Mouse (Mus musculus) kidney, embryonic 14.5 days (tissue): ENCODE results near the gene Phkg2. TPM values are rescaled to one million over a fixed set of nuclear protein-coding genes. Genes with fewer than 3 reads are reported as not detected.
A peak's percentile ranks its signal among the peaks of the same experiment; 100 is the strongest.

Experiments
- ATAC-seq: fragments of 200-750 bp; cut with Nextera tagmentation; 2 replicates; pipeline ENCODE4 v1.8.0; 2017; ENCODE audit warnings: moderate number of reproducible peaks, mild to moderate bottlenecking, moderate TSS enrichment, moderate library complexity; ENCODE audit not compliant: low FRiP score, low TSS enrichment
- H3K27ac ChIP-seq: fragments of 300-500 bp; sonication (generic); 2 replicates; pipeline ENCODE4 v1.5.1; 2014; ENCODE audit warnings: low read depth, mild to moderate bottlenecking, low read length, moderate library complexity, mixed read lengths
- H3K27me3 ChIP-seq: fragments of 300-500 bp; sonication (generic); 2 replicates; pipeline ENCODE4 v1.6.1; 2014; ENCODE audit warnings: mild to moderate bottlenecking, low read length; ENCODE audit not compliant: control insufficient read depth, insufficient read depth
- H3K36me3 ChIP-seq: fragments of 300-500 bp; sonication (generic); 2 replicates; pipeline ENCODE4 v1.6.1; 2014; ENCODE audit warnings: low read length, mixed read lengths; ENCODE audit not compliant: control insufficient read depth, insufficient read depth
- H3K4me1 ChIP-seq: fragments of 300-500 bp; sonication (generic); 2 replicates; pipeline ENCODE4 v1.6.1; 2014; ENCODE audit warnings: low read length, mixed read lengths; ENCODE audit not compliant: control insufficient read depth, insufficient read depth
- H3K4me2 ChIP-seq: fragments of 300-500 bp; sonication (generic); replicated peaks from 2 replicates; pipeline ENCODE4 v1.6.1; 2014; ENCODE audit warnings: low read depth, mild to moderate bottlenecking, low read length
- H3K4me3 ChIP-seq: fragments of 300-500 bp; sonication (generic); 2 replicates; pipeline ENCODE4 v1.5.1; 2014; ENCODE audit warnings: mild to moderate bottlenecking, low read length
- H3K9ac ChIP-seq: fragments of 300-500 bp; sonication (generic); 2 replicates; pipeline ENCODE4 v1.6.1; 2014; ENCODE audit warnings: low read depth, mild to moderate bottlenecking, low read length, moderate library complexity
- H3K9me3 ChIP-seq: fragments of 300-500 bp; sonication (generic); 2 replicates; pipeline ENCODE4 v1.6.1; 2016; ENCODE audit warnings: low read length; ENCODE audit not compliant: control insufficient read depth
- WGBS: fragments of 180-500 bp; shearing (Covaris S2); extraction: QIAGEN DNeasy Blood & Tissue Kit; methylation state at CpG from one replicate; pipeline ENCODE4 v1.1.7; 2014; 5-methylcytosine and 5-hydroxymethylcytosine counted together
- polyA plus RNA-seq: library from polyadenylated mRNA; unstranded; fragments of >200 nt; fragmentation: Nextera tagmentation; extraction: Ambion mirVana; gene quantifications from 2 replicates; pipeline ENCODE4 v1.2.1, GENCODE M21; 2014

The Phkg2 gene
- polyA plus RNA-seq: 37.8 and 39.8 TPM in 2 replicates

- Histone ChIP-seq H3K4me1 (peaks cover 12% of the 10 kb centered on the region; the same call in 1 of the 2 replicates), H3K36me3 (peaks cover 25% of the 10 kb centered on the region), H3K9ac (peak within 1 kb of the TSS; percentile 68), H3K27me3 (no peaks in the 10 kb centered on the region), H3K4me3 (peak within 1 kb of the TSS; percentile 85), H3K4me2 (peak within 1 kb of the TSS; percentile 65), H3K27ac (peak within 1 kb of the TSS; percentile 78), H3K9me3 (no peaks in the 10 kb centered on the region)
- under 1% methylated on average over 17 of the region's 17 CpGs for WGBS
- ATAC-seq: peak; percentile 98
Measured at GRCm38 (mm10) chr7:127572895-127573471, at the start of gene Phkg2. Gene Phkg2, plus strand, starts transcription at chr7:127573340.

- Histone ChIP-seq H3K9me3 (no peaks in the 10 kb centered on the region), H3K9ac (no peak overlapping the region), H3K36me3 (peaks cover 97% of the 10 kb centered on the region), H3K4me3 (no peak overlapping the region), H3K4me2 (no peak overlapping the region), H3K27ac (no peak overlapping the region), H3K4me1 (no peaks in the 10 kb centered on the region), H3K27me3 (no peaks in the 10 kb centered on the region)
- 95% methylated on average over 3 of the region's 3 CpGs for WGBS
- ATAC-seq: no peak
Measured at GRCm38 (mm10) chr7:127541671-127542070, 31.5 kb upstream of the Phkg2 start.

- no peak overlapping the region for H3K4me2 ChIP-seq
- 90% methylated on average over 15 of the region's 15 CpGs for WGBS
- ATAC-seq: no peak
- no peak overlapping the region for H3K9ac ChIP-seq
- H3K27me3 ChIP-seq: no peaks in the 10 kb centered on the region
- H3K4me1 ChIP-seq: no peaks in the 10 kb centered on the region
- H3K9me3 ChIP-seq: no peaks in the 10 kb centered on the region
- no peak overlapping the region for H3K4me3 ChIP-seq
- H3K27ac ChIP-seq: no peak overlapping the region
- peaks cover 90% of the 10 kb centered on the region for H3K36me3 ChIP-seq
Measured at GRCm38 (mm10) chr7:127549116-127549835, 23.9 kb upstream of the Phkg2 start.

- H3K9me3 ChIP-seq: no peaks in the 10 kb centered on the region
Measured at GRCm38 (mm10) chr7:127551558-127551957, 21.6 kb upstream of the Phkg2 start.

GRCm38 (mm10) chr7:127560580-127560979, 12.6 kb upstream of the Phkg2 start:
- WGBS: 95% methylated on average over 11 of the region's 11 CpGs
- Histone ChIP-seq H3K27me3 (no peaks in the 10 kb centered on the region), H3K36me3 (peaks cover 73% of the 10 kb centered on the region), H3K4me2 (no peak overlapping the region), H3K9me3 (no peaks in the 10 kb centered on the region), H3K9ac (no peak overlapping the region), H3K4me1 (no peaks in the 10 kb centered on the region; the same call in 1 of the 2 replicates), H3K4me3 (no peak overlapping the region), H3K27ac (no peak overlapping the region)
- no peak for ATAC-seq

More at GRCm38 (mm10) chr7:127551558-127551957, 21.6 kb upstream of the Phkg2 start:
- WGBS: 94% methylated on average over 8 of the region's 8 CpGs
- Histone ChIP-seq H3K4me1 (no peaks in the 10 kb centered on the region), H3K9ac (no peak overlapping the region), H3K27me3 (no peaks in the 10 kb centered on the region), H3K4me3 (no peak overlapping the region), H3K27ac (no peak overlapping the region), H3K4me2 (no peak overlapping the region), H3K36me3 (peaks cover 90% of the 10 kb centered on the region)
- ATAC-seq: no peak

- Histone ChIP-seq H3K36me3 (peaks cover 72% of the 10 kb centered on the region), H3K9ac (no peak within 1 kb of the TSS), H3K27me3 (no peaks in the 10 kb centered on the region), H3K27ac (no peak within 1 kb of the TSS), H3K9me3 (no peaks in the 10 kb centered on the region), H3K4me3 (no peak within 1 kb of the TSS), H3K4me1 (no peaks in the 10 kb centered on the region; the same call in 1 of the 2 replicates), H3K4me2 (no peak within 1 kb of the TSS)
- 87% methylated on average over 5 of the region's 5 CpGs for WGBS
- ATAC-seq: no peak; the same call in 1 of the 2 replicates
Measured at GRCm38 (mm10) chr7:127561340-127561858, 11.7 kb upstream of the Phkg2 start, which contains the start of gene Tmem265. Gene Tmem265, plus strand, starts transcription at chr7:127561390.

- Histone ChIP-seq H3K27ac (no peak overlapping the region), H3K27me3 (no peaks in the 10 kb centered on the region), H3K4me1 (no peaks in the 10 kb centered on the region; the same call in 1 of the 2 replicates), H3K4me2 (no peak overlapping the region), H3K9ac (no peak overlapping the region), H3K9me3 (no peaks in the 10 kb centered on the region), H3K4me3 (no peak overlapping the region), H3K36me3 (peaks cover 64% of the 10 kb centered on the region)
- ATAC-seq: 0 out of 2 replicates have a peak, but pooled peaks have one; percentile 61
- WGBS: 57% methylated on average over 6 of the region's 6 CpGs
Measured at GRCm38 (mm10) chr7:127564381-127565150, 8.6 kb upstream of the Phkg2 start.

GRCm38 (mm10) chr7:127573503-127574008, 416 bp downstream of the Phkg2 start:
- Histone ChIP-seq H3K27me3 (no peaks in the 10 kb centered on the region), H3K4me3 (peak overlapping the region; percentile 85), H3K4me2 (peak overlapping the region; percentile 65), H3K27ac (peak overlapping the region; percentile 20; the same call in 1 of the 2 replicates), H3K9me3 (no peaks in the 10 kb centered on the region), H3K9ac (peak overlapping the region; percentile 68), H3K36me3 (peaks cover 27% of the 10 kb centered on the region), H3K4me1 (peaks cover 12% of the 10 kb centered on the region; the same call in 1 of the 2 replicates)
- 0% methylated on average over 19 of the region's 28 CpGs for WGBS
- ATAC-seq: no peak; the same call in 1 of the 2 replicates
